Mouse (Mus musculus) ES-E14 (cell line): ENCODE results near the gene Dnajc7. TPM values are rescaled to one million over a fixed set of nuclear protein-coding genes. Genes with fewer than 3 reads are reported as not detected.
"Not testable (repeated sequence)": the region's sequence is repeated elsewhere in the genome, so short reads cannot be mapped to it uniquely, and the experiment has no call there.

Source experiments
- DNase-seq: peaks from one replicate; pipeline ENCODE4 v3.0.0-alpha.2; 2013; ENCODE audit warnings: low read depth, low spot score
- H3K27ac ChIP-seq: 2 replicates; pipeline ENCODE4 v1.5.1; 2012; ENCODE audit warnings: low read depth, mild to moderate bottlenecking, low read length, moderate library complexity, mixed read lengths; ENCODE audit not compliant: poor library complexity, insufficient read depth, severe bottlenecking
- H3K36me3 ChIP-seq: 2 replicates; pipeline ENCODE4 v1.6.1; 2012; ENCODE audit warnings: mild to moderate bottlenecking, low read length, moderate library complexity, mixed read lengths; ENCODE audit not compliant: control insufficient read depth, poor library complexity, insufficient read depth, severe bottlenecking
- H3K4me1 ChIP-seq, 2 experiments: fragments of 150-350 bp in 1 of 2; sonication (generic) in 1 of 2; 2 replicates each; pipeline ENCODE4 v1.6.1; 2012; ENCODE audit warnings: low read length in 2 of 2, mild to moderate bottlenecking in 1 of 2, mixed read lengths in 1 of 2; ENCODE audit not compliant: control insufficient read depth in 2 of 2, insufficient read depth in 2 of 2, poor library complexity in 1 of 2
- H3K4me3 ChIP-seq, 2 experiments: fragments of 150-350 bp in 1 of 2; sonication (generic) in 1 of 2; 2 replicates each; pipeline ENCODE4 v1.5.1; 2012; ENCODE audit warnings: low read length in 2 of 2, low read depth in 1 of 2, mild to moderate bottlenecking in 1 of 2, mixed read lengths in 1 of 2; ENCODE audit not compliant: insufficient read depth in 1 of 2, poor library complexity in 1 of 2, severe bottlenecking in 1 of 2
- H3K9ac ChIP-seq: 2 replicates; pipeline ENCODE4 v1.6.1; 2012; ENCODE audit warnings: low read depth, mild to moderate bottlenecking, low read length, mixed read lengths; ENCODE audit not compliant: poor library complexity, insufficient read depth, severe bottlenecking
- H3K9me3 ChIP-seq: fragments of 150-350 bp; sonication (generic); 2 replicates; pipeline ENCODE4 v1.6.1; 2012; ENCODE audit warnings: low read depth, mild to moderate bottlenecking, low read length; ENCODE audit not compliant: control insufficient read depth, insufficient read depth
- CHD2 ChIP-seq: IDR thresholded peaks from 2 replicates; pipeline ENCODE4 v1.6.1; 2014; ENCODE audit warnings: mild to moderate bottlenecking, low read depth, low read length, inconsistent platforms
- HCFC1 ChIP-seq: IDR thresholded peaks from 2 replicates; pipeline ENCODE4 v1.6.1; 2012; ENCODE audit warnings: low read length, inconsistent platforms, borderline replicate concordance; ENCODE audit not compliant: insufficient read depth
- MAFK ChIP-seq: IDR thresholded peaks from 2 replicates; pipeline ENCODE4 v1.6.1; 2014; ENCODE audit warnings: mild to moderate bottlenecking, low read depth, low read length, inconsistent platforms; ENCODE audit not compliant: insufficient read depth
- ZC3H11A ChIP-seq: IDR thresholded peaks from 2 replicates; pipeline ENCODE4 v1.6.1; 2012; ENCODE audit warnings: low read depth, mild to moderate bottlenecking, inconsistent platforms, low read length, borderline replicate concordance
- ZNF384 ChIP-seq: IDR thresholded peaks from 2 replicates; pipeline ENCODE4 v1.6.1; 2012; ENCODE audit warnings: low read depth, low read length, inconsistent platforms
- in situ Hi-C, 2 experiments: fragments of 600-800 bp; cut with MboI; formaldehyde crosslinking; loops; one replicate each; pipeline ENCODE4 v1.15.1; 2025; ENCODE audit warnings: low sequenced_read_pairs in 2 of 2, inconsistent platforms in 1 of 2; ENCODE audit not compliant: unreplicated experiment in 2 of 2
- total RNA-seq: library from RNA; depleted of rRNA; stranded (reverse); fragments of 300-350 nt; gene quantifications from 2 replicates; pipeline ENCODE4 v1.2.3, GENCODE M21; 2012; rRNA removed

Gene Dnajc7
- total RNA-seq, 1 experiment, result 208 TPM

- TF ChIP-seq MAFK, result no peak
- TF ChIP-seq HCFC1, result no peak
- in situ Hi-C loops, result no loop called here
- no peak overlapping the region for H3K4me3 ChIP-seq
Observed at GRCm38 (mm10) chr11:100536466-100536865, 83.5 kb downstream of the Dnajc7 start.

GRCm38 (mm10) chr11:100535996-100536395 is 84.0 kb downstream of the Dnajc7 start:
- H3K4me1 ChIP-seq, result peaks cover 0 to 9% of the 10 kb centered on the region in 2 experiments; a peak in 2 of 4 replicates
- H3K36me3 ChIP-seq, result no peaks in the 10 kb centered on the region
- in situ Hi-C loops, result no loop called here
- DNase-seq, result no peak
- H3K9ac ChIP-seq, result no peak overlapping the region
- H3K4me3 ChIP-seq, result no peak overlapping the region
- H3K27ac ChIP-seq, result no peak overlapping the region
- TF ChIP-seq ZC3H11A (no peak), CHD2 (no peak), ZNF384 (no peak), HCFC1 (no peak), MAFK (no peak)
- no peaks in the 10 kb centered on the region for H3K9me3 ChIP-seq

More at GRCm38 (mm10) chr11:100536466-100536865, 83.5 kb downstream of the Dnajc7 start:
- DNase-seq, result no peak
- no peak overlapping the region for H3K27ac ChIP-seq
- H3K36me3 ChIP-seq, result no peaks in the 10 kb centered on the region
- H3K9ac ChIP-seq, result no peak overlapping the region
- H3K4me1 ChIP-seq, result peaks cover 0 to 9% of the 10 kb centered on the region in 2 experiments; a peak in 2 of 4 replicates
- no peaks in the 10 kb centered on the region for H3K9me3 ChIP-seq

GRCm38 (mm10) chr11:100534821-100535220 is 85.1 kb downstream of the Dnajc7 start:
- DNase-seq, H3K4me3 ChIP-seq, H3K4me1 ChIP-seq, H3K9me3 ChIP-seq, H3K9ac ChIP-seq, H3K27ac ChIP-seq, H3K36me3 ChIP-seq, in situ Hi-C loops: not testable (repeated sequence)

- peak overlapping the region; percentile 70; the same call in 1 of the 2 replicates for H3K27ac ChIP-seq
- DNase-seq, H3K4me3 ChIP-seq, H3K9me3 ChIP-seq, H3K36me3 ChIP-seq, in situ Hi-C loops, H3K9ac ChIP-seq, H3K4me1 ChIP-seq: not testable (repeated sequence)
Observed at GRCm38 (mm10) chr11:100534411-100534810, 85.6 kb downstream of the Dnajc7 start.

- H3K36me3 ChIP-seq, result no peaks in the 10 kb centered on the region
- DNase-seq, result no peak
- no peaks in the 10 kb centered on the region for H3K9me3 ChIP-seq
- H3K4me3 ChIP-seq, result 0 out of 4 replicates have a peak overlapping the region, but pooled peaks of 1 of the 2 experiments have one; percentile 11
- H3K4me1 ChIP-seq, result peaks cover 0 to 9% of the 10 kb centered on the region in 2 experiments; a peak in 2 of 4 replicates
- TF ChIP-seq HCFC1, result no peak
- TF ChIP-seq MAFK, result no peak
- no peak for TF ChIP-seq ZNF384
- no peak for TF ChIP-seq CHD2
- no peak for TF ChIP-seq ZC3H11A
- H3K27ac ChIP-seq, result peak overlapping the region; percentile 70; the same call in 1 of the 2 replicates
- in situ Hi-C loops, result no loop called here
- H3K9ac ChIP-seq, result peak overlapping the region; percentile 20; the same call in 1 of the 2 replicates
Observed at GRCm38 (mm10) chr11:100533871-100534270, 86.1 kb downstream of the Dnajc7 start.

Other genes with a start within 250 kb of the Dnajc7 start
- 97.6 and 101 TPM in 2 replicates for gene Jup, start 222.4 kb downstream of the Dnajc7 start, total RNA-seq
- gene P3h4, start 205.3 kb downstream of the Dnajc7 start, total RNA-seq, result 39.0 and 44.3 TPM in 2 replicates
- 73.3 and 102 TPM in 2 replicates for gene Fkbp10, start 204.5 kb downstream of the Dnajc7 start, total RNA-seq
- 27.1 and 27.4 TPM in 2 replicates for gene Nt5c3b, start 178.4 kb downstream of the Dnajc7 start, total RNA-seq
- 1.7 and 2.9 TPM in 2 replicates for gene Klhl10, start 178.3 kb downstream of the Dnajc7 start, total RNA-seq
- 43.3 and 49.5 TPM in 2 replicates for gene Klhl11, start 147.4 kb downstream of the Dnajc7 start, total RNA-seq
- gene Acly, start 92.2 kb downstream of the Dnajc7 start, total RNA-seq, result 202 and 209 TPM in 2 replicates
- 2.3 and 3.4 TPM in 2 replicates for gene Ttc25, start 74.6 kb downstream of the Dnajc7 start, total RNA-seq
- 9.4 and 11.9 TPM in 2 replicates for gene Cnp, start 45.3 kb downstream of the Dnajc7 start, total RNA-seq
- 27.3 and 30.7 TPM in 2 replicates for gene Nkiras2, start 924 bp downstream of the Dnajc7 start, total RNA-seq
- gene Zfp385c, start 72.3 kb upstream of the Dnajc7 start, total RNA-seq, result 0.09 and 0.37 TPM in 2 replicates
- 2.3 and 4.1 TPM in 2 replicates for gene Dhx58, start 84.1 kb upstream of the Dnajc7 start, total RNA-seq
- 40.8 and 44.4 TPM in 2 replicates for gene Kat2a, start 92.3 kb upstream of the Dnajc7 start, total RNA-seq
- gene Hspb9, start 93.7 kb upstream of the Dnajc7 start, total RNA-seq, result 0.49 and 1.6 TPM in 2 replicates
- gene Rab5c, start 118.0 kb upstream of the Dnajc7 start, total RNA-seq, result 83.8 and 124 TPM in 2 replicates
- 0.45 and 0.48 TPM in 2 replicates for gene Kcnh4, start 139.8 kb upstream of the Dnajc7 start, total RNA-seq
- not detected in 2 replicates for gene Hcrt, start 142.8 kb upstream of the Dnajc7 start, total RNA-seq
- 16.5 and 26.4 TPM in 2 replicates for gene Ghdc, start 150.8 kb upstream of the Dnajc7 start, total RNA-seq
- 3.4 and 4.3 TPM in 2 replicates for gene Stat5b, start 230.6 kb upstream of the Dnajc7 start, total RNA-seq
- 1.7 TPM in 2 replicates for gene Stat5a, start 239.2 kb upstream of the Dnajc7 start, total RNA-seq